Mouse (Mus musculus): ENCODE measurements around the gene Mthfd1.

DNA sequence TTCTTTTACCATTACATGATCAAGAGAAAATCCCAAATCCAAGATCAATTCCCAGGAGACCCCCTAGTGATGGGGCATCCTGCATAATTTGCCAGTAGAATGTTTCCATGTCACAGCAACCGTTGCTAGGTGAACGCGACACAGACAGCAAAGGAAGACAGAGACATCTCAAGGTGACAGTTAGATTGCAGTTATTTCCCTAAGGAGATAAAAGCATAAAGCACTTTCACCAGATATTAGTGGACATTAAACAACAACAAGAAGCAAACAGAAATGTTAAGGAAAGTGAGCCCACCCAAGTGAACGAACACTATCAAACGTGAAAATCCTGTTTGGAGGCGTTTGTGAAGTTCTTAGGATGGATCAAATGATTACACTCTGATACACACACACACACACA is 8.5 kb upstream of the Mthfd1 start, which contains the start of gene Tex21:
- no peak for TF ChIP-seq ZC3H11A (IDR thresholded peaks at IDR 0.05; ENCODE audit: borderline replicate concordance, low read depth, low read length)
- no peak for TF ChIP-seq ZNF384 (IDR thresholded peaks at IDR 0.05; ENCODE audit: low read depth, low read length)

Data from ES-E14 (cell line).